Mouse (Mus musculus): ENCODE data around the gene Ugp2.

GRCm38 (mm10) chr11:21313922-21314657 is 56.9 kb downstream of the Ugp2 start:
- TF ChIP-seq CTCF (IDR thresholded peaks at IDR 0.05; ENCODE audit: borderline replicate concordance, insufficient read depth, low read depth, low read length) (no peak), POLR2A (IDR thresholded peaks at IDR 0.05; ENCODE audit: borderline replicate concordance, insufficient read depth, low read length) (no peak)
